Mouse (Mus musculus) limb, embryonic 15.5 days (tissue): ENCODE data around the gene Fcer1g. TPM values are rescaled to one million over a fixed set of nuclear protein-coding genes. Genes with fewer than 3 reads are reported as not detected.

ENCODE experiments used
- ATAC-seq: fragments of 200-750 bp; cut with Nextera tagmentation; 2 replicates; pipeline ENCODE4 v1.8.0; 2017; ENCODE audit warnings: low read depth, moderate TSS enrichment; ENCODE audit not compliant: insufficient number of reproducible peaks, low FRiP score, low TSS enrichment
- H3K27ac ChIP-seq: fragments of 300-500 bp; sonication (generic); 2 replicates; pipeline ENCODE4 v1.5.1; 2015; ENCODE audit warnings: moderate library complexity, mild to moderate bottlenecking, inconsistent platforms
- H3K27me3 ChIP-seq: fragments of 300-500 bp; sonication (generic); 2 replicates; pipeline ENCODE4 v1.6.1; 2015; ENCODE audit warnings: inconsistent platforms
- H3K36me3 ChIP-seq: fragments of 300-500 bp; sonication (generic); 2 replicates; pipeline ENCODE4 v1.6.1; 2015; ENCODE audit warnings: inconsistent platforms
- H3K4me1 ChIP-seq: fragments of 300-500 bp; sonication (generic); 2 replicates; pipeline ENCODE4 v1.6.1; 2015; ENCODE audit warnings: inconsistent platforms
- H3K4me2 ChIP-seq: fragments of 300-500 bp; sonication (generic); 2 replicates; pipeline ENCODE4 v1.6.1; 2015; ENCODE audit warnings: mild to moderate bottlenecking, inconsistent platforms
- H3K4me3 ChIP-seq: fragments of 300-500 bp; sonication (generic); 2 replicates; pipeline ENCODE4 v1.5.1; 2015; ENCODE audit warnings: mild to moderate bottlenecking, inconsistent platforms
- H3K9ac ChIP-seq: fragments of 300-500 bp; sonication (generic); 2 replicates; pipeline ENCODE4 v1.6.1; 2015; ENCODE audit warnings: inconsistent platforms
- H3K9me3 ChIP-seq: fragments of 300-500 bp; sonication (generic); 2 replicates; pipeline ENCODE4 v1.6.1; 2016; ENCODE audit warnings: inconsistent platforms
- WGBS: fragments of 180-500 bp; shearing (Covaris S2); methylation state at CpG from one replicate; pipeline ENCODE4 v1.1.7; 2015; 5-methylcytosine and 5-hydroxymethylcytosine counted together
- polyA plus RNA-seq: library from polyadenylated mRNA; unstranded; fragments of >200 nt; fragmentation: Nextera tagmentation; extraction: Ambion mirVana; gene quantifications from 2 replicates; pipeline ENCODE4 v1.2.1, GENCODE M21; 2015

The Fcer1g gene
- polyA plus RNA-seq, 1 experiment from 2014 or later, result 94.7 TPM

DNA sequence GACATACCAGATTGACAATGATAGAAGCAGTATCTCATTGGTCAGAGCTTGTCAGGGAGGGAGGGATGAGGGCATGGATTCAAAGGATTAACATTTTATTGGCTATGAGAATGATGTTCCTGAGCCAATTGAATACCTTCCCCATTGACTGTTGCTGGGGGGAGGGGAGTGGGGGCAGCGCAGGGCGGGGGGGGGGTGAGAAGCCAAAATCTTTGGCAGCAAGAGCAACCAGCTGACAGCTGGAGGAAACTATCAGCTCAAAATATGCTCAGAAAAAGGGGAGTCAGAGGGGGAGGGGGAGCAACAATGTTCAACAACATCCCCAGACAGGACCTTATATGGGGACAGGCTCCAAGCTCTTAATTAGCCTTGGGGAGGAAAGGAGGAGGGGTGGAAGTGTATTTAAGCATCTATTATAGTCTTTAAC lies 29.0 kb upstream of the Fcer1g start:
- Histone ChIP-seq H3K4me2 (peak overlapping the region; percentile 47), H3K4me3 (peak overlapping the region; percentile 25), H3K27ac (peak overlapping the region; percentile 91), H3K9me3 (no peaks in the 10 kb centered on the region), H3K9ac (no peak overlapping the region), H3K36me3 (peaks cover 17% of the 10 kb centered on the region), H3K27me3 (no peaks in the 10 kb centered on the region), H3K4me1 (peaks cover 19% of the 10 kb centered on the region)
- WGBS, result 0% methylated on average over 2 of the region's 2 CpGs
- peak; percentile 80 for ATAC-seq

DNA sequence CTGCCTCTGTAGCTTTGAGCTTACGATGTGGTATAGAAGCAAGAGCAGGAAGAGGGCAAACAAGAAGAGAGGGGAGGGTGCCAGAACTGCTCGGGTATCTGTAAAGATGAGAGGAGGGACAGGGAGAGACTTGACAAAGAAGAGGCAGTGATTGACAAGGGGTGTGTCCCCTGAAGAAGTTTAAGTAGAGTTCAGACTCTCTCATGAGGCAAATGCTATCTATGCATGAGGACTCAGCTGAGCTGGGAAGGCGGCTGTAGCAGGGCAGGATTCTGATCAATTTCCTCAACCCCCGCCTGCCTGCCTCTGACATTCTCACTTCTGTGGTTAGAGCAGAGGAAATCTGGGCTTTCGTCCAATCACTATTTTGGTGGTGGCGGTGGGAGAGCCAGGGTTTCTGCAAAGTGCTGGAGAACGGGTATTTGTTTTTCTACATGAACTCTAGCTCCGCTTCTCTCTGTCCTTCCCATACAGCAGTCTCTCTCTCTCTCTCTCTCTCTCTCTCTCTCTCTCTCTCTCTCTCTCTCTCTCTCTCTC lies 28.5 kb upstream of the Fcer1g start:
- WGBS, result 2% methylated on average over 8 of the region's 8 CpGs
- H3K4me1 ChIP-seq, result peaks cover 19% of the 10 kb centered on the region
- H3K36me3 ChIP-seq, result peaks cover 22% of the 10 kb centered on the region
- no peaks in the 10 kb centered on the region for H3K9me3 ChIP-seq
- peak; percentile 76 for ATAC-seq
- H3K27ac ChIP-seq, result peak overlapping the region; percentile 91
- peak overlapping the region; percentile 25 for H3K4me3 ChIP-seq
- H3K9ac ChIP-seq, result no peak overlapping the region
- H3K27me3 ChIP-seq, result no peaks in the 10 kb centered on the region
- peak overlapping the region; percentile 47 for H3K4me2 ChIP-seq

DNA sequence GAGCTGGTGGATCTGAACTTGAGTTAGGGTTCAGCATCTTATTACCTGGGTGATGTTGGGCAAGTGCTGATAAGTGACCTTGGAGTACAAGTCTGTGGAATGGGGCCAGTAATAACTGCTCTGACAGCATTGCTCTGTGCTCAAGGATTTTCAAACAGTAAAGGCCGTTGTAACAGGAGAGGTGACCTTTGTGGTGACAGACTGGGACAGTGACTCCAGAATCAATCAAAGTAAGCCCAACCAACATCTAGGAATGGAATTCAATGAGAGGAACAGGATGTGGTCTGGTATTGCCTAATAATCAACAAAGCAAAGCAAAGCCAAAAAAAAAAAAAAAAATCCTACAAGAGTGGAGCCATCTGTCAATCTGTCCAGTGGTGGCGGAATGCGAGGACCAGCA lies 26.2 kb upstream of the Fcer1g start:
- Histone ChIP-seq H3K9ac (no peak overlapping the region), H3K27ac (no peak overlapping the region), H3K4me3 (no peak overlapping the region), H3K9me3 (no peaks in the 10 kb centered on the region), H3K4me2 (no peak overlapping the region), H3K27me3 (no peaks in the 10 kb centered on the region), H3K4me1 (peaks cover 19% of the 10 kb centered on the region), H3K36me3 (peaks cover 37% of the 10 kb centered on the region)
- ATAC-seq, result no peak
- WGBS, result 80% methylated on average over 3 of the region's 3 CpGs

DNA sequence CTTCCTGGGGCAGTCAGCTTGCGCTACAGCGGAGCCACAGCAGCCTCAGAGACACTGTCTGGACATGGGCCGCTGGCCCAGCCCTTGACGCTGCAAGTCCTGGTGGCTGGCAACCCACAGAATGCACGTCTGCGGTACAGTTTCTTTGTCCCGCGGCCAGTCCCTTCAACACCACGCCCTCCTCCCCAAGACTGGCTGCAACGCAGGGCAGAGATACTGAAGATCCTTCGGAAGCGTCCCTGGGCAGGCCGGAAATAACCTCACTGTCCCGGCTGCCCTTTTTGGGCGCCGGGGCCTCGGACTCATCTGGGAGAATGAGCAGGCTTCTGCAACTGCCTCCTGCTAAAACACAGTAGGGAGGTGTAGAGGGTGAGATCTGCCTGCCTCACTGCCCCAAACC lies 24.8 kb upstream of the Fcer1g start:
- Histone ChIP-seq H3K4me2 (no peak overlapping the region), H3K36me3 (peaks cover 48% of the 10 kb centered on the region), H3K4me3 (no peak overlapping the region), H3K27me3 (no peaks in the 10 kb centered on the region), H3K27ac (no peak overlapping the region), H3K9me3 (no peaks in the 10 kb centered on the region), H3K9ac (no peak overlapping the region), H3K4me1 (peaks cover 18% of the 10 kb centered on the region)
- 83% methylated on average over 17 of the region's 17 CpGs for WGBS
- ATAC-seq, result no peak

DNA sequence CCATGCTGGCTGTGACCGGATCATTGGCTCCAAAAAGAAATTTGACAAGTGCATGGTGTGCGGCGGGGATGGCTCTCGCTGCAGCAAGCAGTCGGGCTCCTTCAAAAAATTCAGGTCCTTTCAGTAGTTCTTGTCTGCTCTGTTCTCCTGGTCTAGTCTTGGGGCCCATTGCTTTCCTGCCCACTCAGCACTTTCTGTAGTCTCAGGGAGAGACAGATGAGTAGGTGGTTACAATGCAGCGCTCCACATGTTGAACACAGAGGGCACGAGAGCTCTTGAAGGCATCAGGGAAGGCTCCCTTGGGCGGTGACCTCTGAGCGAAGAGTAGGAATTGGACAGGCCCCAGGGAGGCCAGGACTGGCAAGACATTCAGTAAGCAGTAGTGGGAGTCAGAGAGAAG lies 23.6 kb upstream of the Fcer1g start:
- Histone ChIP-seq H3K9me3 (no peaks in the 10 kb centered on the region), H3K27ac (no peak overlapping the region), H3K27me3 (no peaks in the 10 kb centered on the region), H3K4me2 (no peak overlapping the region), H3K4me3 (no peak overlapping the region), H3K36me3 (peaks cover 50% of the 10 kb centered on the region), H3K4me1 (peaks cover 15% of the 10 kb centered on the region), H3K9ac (no peak overlapping the region)
- WGBS, result 89% methylated on average over 9 of the region's 9 CpGs
- ATAC-seq, result no peak

DNA sequence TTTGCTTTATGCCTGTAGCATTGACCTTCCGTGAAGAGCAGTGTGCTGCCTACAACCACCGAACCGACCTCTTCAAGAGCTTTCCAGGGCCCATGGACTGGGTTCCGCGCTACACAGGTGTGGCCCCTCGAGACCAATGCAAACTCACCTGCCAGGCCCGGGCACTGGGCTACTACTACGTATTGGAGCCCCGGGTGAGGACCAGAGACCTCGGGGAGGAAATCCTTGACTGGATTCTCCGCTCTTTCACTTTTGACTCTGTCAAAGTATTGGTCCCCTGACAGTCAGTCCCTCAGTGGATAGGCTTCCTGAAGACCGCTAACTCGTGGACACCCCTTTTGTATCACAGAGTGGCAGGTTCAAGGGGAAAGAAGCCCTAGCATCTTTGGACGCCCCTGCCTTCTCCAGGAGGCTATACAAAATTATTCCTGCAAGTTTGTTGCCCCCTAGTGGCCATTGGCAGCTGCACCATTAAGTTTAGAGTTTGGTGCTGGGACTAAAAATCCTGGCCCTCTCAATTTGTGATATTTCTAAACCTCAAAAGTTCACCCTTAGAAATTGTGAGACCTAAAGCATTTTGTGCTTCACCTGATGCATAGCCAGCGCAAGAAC lies 22.9 kb upstream of the Fcer1g start:
- WGBS, result 66% methylated on average over 15 of the region's 15 CpGs
- H3K9me3 ChIP-seq, result no peaks in the 10 kb centered on the region
- H3K27ac ChIP-seq, result no peak overlapping the region
- no peak overlapping the region for H3K9ac ChIP-seq
- no peak overlapping the region for H3K4me2 ChIP-seq
- H3K4me3 ChIP-seq, result no peak overlapping the region
- no peak for ATAC-seq
- peaks cover 50% of the 10 kb centered on the region for H3K36me3 ChIP-seq
- H3K27me3 ChIP-seq, result no peaks in the 10 kb centered on the region
- H3K4me1 ChIP-seq, result peaks cover 15% of the 10 kb centered on the region

DNA sequence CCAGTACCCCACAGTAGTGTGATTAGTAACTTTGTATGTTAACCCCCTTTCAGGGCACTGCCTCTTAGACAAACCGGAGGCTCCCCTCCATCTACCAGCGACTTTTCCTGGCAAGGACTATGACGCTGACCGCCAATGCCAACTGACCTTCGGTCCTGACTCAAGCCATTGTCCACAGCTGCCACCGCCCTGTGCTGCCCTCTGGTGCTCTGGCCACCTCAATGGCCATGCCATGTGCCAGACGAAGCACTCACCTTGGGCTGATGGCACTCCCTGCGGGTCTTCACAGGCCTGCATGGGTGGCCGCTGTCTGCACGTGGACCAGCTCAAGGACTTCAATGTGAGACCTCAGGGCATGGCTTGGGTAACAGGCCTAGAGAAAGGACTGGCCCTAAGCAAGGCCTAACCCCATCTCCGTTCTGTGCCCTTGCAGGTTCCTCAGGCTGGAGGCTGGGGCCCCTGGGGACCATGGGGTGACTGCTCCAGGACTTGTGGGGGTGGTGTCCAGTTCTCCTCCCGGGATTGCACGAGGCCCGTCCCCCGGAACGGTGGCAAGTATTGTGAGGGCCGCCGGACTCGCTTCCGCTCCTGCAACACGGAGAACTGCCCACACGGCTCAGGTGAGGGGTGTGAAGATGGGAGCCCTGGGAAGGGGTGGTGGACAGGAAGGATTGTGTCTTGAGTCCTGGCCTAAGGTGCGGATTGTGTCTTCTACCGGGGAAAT lies 22.1 kb upstream of the Fcer1g start:
- 89% methylated on average over 24 of the region's 24 CpGs for WGBS

DNA sequence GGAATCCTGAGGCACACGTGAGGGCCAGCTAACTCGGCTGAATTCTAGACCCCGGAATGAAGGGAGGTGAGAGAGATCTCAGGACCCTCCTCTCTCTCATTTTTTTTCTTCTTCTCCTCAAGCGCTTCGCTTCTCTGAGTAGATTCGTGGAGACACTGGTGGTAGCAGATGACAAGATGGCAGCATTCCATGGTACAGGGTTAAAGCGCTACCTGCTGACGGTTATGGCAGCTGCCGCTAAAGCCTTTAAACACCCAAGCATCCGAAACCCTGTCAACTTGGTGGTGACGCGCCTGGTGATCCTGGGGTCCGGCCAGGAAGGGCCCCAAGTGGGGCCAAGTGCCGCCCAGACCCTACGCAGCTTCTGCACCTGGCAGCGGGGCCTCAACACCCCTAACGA lies 18.2 kb upstream of the Fcer1g start:
- H3K4me1 ChIP-seq, result peaks cover 58% of the 10 kb centered on the region
- peak overlapping the region; percentile 58 for H3K4me2 ChIP-seq
- no peaks in the 10 kb centered on the region for H3K9me3 ChIP-seq
- H3K27ac ChIP-seq, result peak overlapping the region; percentile 91
- H3K9ac ChIP-seq, result peak overlapping the region; percentile 23
- 35% methylated on average over 17 of the region's 17 CpGs for WGBS
- no peaks in the 10 kb centered on the region for H3K27me3 ChIP-seq
- H3K4me3 ChIP-seq, result peak overlapping the region; percentile 41
- ATAC-seq, result no peak
- H3K36me3 ChIP-seq, result peaks cover 26% of the 10 kb centered on the region

More for the DNA sequence above, 22.1 kb upstream of the Fcer1g start:
- H3K4me1 ChIP-seq, result peaks cover 21% of the 10 kb centered on the region
- H3K9me3 ChIP-seq, result no peaks in the 10 kb centered on the region
- H3K27me3 ChIP-seq, result no peaks in the 10 kb centered on the region
- H3K4me3 ChIP-seq, result no peak overlapping the region
- peaks cover 50% of the 10 kb centered on the region for H3K36me3 ChIP-seq
- no peak for ATAC-seq
- H3K4me2 ChIP-seq, result no peak overlapping the region
- H3K9ac ChIP-seq, result no peak overlapping the region
- H3K27ac ChIP-seq, result no peak overlapping the region

DNA sequence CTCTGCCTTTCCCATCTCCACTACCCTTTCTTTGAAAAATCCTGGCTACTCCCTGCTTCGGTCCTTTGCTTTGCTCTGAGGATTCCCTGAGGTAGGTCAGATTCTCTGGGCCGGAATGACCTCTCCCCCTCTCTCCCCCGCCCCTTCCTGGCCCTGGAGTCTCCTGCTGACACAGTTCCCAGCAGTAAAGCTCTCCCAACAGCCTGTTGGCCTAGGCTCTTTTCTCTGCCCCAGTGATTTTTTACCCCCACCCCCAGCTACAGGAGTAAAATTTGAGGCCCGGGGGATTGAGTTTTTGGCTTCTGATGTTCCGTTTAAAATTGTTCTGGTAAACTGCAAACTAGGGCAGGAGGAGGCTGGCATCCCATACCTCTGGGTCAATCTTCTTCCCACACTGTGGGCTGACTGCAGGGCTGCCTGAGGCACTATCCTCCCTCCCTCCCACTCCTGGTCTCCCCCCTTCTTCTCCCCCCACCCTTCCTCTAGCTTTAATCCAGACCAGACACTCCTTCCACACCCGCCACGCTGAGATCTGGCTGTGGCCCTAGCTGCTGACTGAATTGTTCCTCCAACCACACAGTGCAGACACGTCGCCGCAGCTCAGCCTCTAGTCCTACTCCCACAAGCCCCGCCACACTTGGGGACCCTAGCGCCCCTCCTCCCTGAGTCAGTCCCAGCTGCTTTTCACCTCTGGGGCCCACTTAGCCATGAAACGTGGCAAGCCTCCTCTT lies 17.6 kb upstream of the Fcer1g start:
- H3K4me1 ChIP-seq, result peaks cover 60% of the 10 kb centered on the region
- peak overlapping the region; percentile 41 for H3K4me3 ChIP-seq
- no peaks in the 10 kb centered on the region for H3K27me3 ChIP-seq
- ATAC-seq, result peak; percentile 69
- WGBS, result 4% methylated on average over 13 of the region's 13 CpGs
- H3K4me2 ChIP-seq, result peak overlapping the region; percentile 58
- peaks cover 25% of the 10 kb centered on the region for H3K36me3 ChIP-seq
- H3K9me3 ChIP-seq, result no peaks in the 10 kb centered on the region
- peak overlapping the region; percentile 91 for H3K27ac ChIP-seq
- peak overlapping the region; percentile 29 for H3K9ac ChIP-seq

DNA sequence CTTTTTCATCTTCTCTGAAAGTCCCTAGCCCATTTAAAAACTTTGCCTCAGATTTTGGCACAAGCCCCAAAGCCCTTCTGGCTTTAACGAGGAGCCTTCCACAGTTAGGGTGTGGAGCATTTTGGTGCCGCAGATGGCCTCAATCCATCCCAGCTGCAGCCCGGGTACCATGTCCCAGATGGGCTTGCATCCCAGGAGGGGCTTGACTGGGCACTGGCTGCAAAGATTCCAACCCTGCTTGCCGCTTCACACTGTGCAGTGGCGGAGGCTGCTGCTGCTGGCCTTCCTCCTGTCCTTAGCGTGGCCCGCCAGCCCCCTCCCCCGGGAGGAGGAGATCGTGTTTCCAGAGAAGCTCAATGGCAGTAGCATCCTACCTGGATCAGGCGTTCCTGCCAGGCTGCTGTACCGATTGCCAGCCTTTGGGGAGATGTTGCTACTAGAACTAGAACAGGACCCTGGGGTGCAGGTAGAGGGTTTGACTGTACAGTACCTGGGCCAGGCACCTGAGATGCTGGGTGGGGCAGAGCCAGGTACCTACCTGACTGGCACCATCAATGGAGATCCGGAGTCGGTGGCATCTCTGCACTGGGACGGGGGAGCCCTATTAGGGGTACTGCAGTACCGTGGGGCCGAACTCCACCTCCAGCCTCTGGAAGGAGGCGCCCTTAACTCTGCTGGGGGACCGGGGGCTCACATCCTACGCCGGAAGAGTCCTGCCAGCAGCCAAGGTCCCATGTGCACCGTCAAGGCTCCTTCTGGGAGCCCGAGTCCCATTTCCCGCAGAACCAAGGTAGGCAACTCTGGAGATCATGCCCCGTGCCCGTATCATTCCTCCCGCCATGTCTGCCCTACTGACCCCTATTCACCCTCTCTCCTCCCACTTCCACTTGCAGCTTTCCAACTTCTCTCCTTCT lies 16.8 kb upstream of the Fcer1g start, which contains the start of gene Ndufs2:
Ndufs2 (minus strand) TSS at position 709 of the 914 bp plus-strand sequence.
- WGBS, result 13% methylated on average over 26 of the region's 26 CpGs
- peak; percentile 19; the same call in 1 of the 2 replicates for ATAC-seq

More for the DNA sequence above, 16.8 kb upstream of the Fcer1g start, which contains the start of gene Ndufs2:
- no peaks in the 10 kb centered on the region for H3K9me3 ChIP-seq
- no peaks in the 10 kb centered on the region for H3K27me3 ChIP-seq
- peak within 1 kb of the TSS; percentile 91 for H3K27ac ChIP-seq
- H3K4me2 ChIP-seq, result peak within 1 kb of the TSS; percentile 58
- H3K9ac ChIP-seq, result peak within 1 kb of the TSS; percentile 29
- peak within 1 kb of the TSS; percentile 41 for H3K4me3 ChIP-seq
- H3K36me3 ChIP-seq, result peaks cover 18% of the 10 kb centered on the region
- peaks cover 65% of the 10 kb centered on the region for H3K4me1 ChIP-seq
